Mouse (Mus musculus): Measurements from ENCODE around the gene Chic1.

- TF ChIP-seq POLR2A (IDR thresholded peaks at IDR 0.05; ENCODE audit: insufficient read depth, low read length) (no peak), CTCF (IDR thresholded peaks at IDR 0.05; ENCODE audit: low read depth, low read length) (no peak), EP300 (IDR thresholded peaks at IDR 0.05; ENCODE audit: insufficient read depth, low read depth, low read length) (no peak)
These were observed 26.9 kb upstream of the Chic1 start for GRCm38 (mm10) chrX:103329386-103329785.
